Mouse (Mus musculus) testis, adult 2 months (tissue): ENCODE data around the gene Nav3.

ENCODE experiments used
- CTCF ChIP-seq: fragments of 200-500 bp; IDR thresholded peaks from 2 replicates; pipeline ENCODE4 v1.5.1; 2012; ENCODE audit warnings: low read depth, mild to moderate bottlenecking, inconsistent platforms, low read length, moderate library complexity; ENCODE audit not compliant: control insufficient read depth, insufficient read depth, insufficient replicate concordance
- POLR2A ChIP-seq: fragments of 200-500 bp; IDR thresholded peaks from 2 replicates; pipeline ENCODE4 v1.6.1; 2012; ENCODE audit warnings: low read depth, mild to moderate bottlenecking, inconsistent platforms, low read length, moderate library complexity; ENCODE audit not compliant: control insufficient read depth

- no peak for TF ChIP-seq POLR2A
- TF ChIP-seq CTCF = no peak
Measured at GRCm38 (mm10) chr10:110290016-110290623, 165.9 kb downstream of the Nav3 start.
